Mouse (Mus musculus) sigmoid colon, adult 10 weeks (tissue): ENCODE measurements around the gene Hist1h4m. TPM values are rescaled to one million over a fixed set of nuclear protein-coding genes. Genes with fewer than 3 reads are reported as not detected.

Source experiments
- polyA plus RNA-seq: library from polyadenylated mRNA; stranded (reverse); fragments of 350-450 nt; fragmentation: Illumina TruSeq; extraction: RNeasy Lipid Tissue Mini Kit (QIAGEN cat#74804); gene quantifications from one replicate; pipeline ENCODE4 v1.2.3, GENCODE M21; 2014; ENCODE audit warnings: low read depth, low replicate concordance

Hist1h4m gene
- not detected for polyA plus RNA-seq

GRCm38 (mm10) chr13:21811539-21811938, at the start of gene Hist1h4m:
Hist1h4m (plus strand) TSS chr13:21811746.

GRCm38 (mm10) chr13:21779767-21780731, 31.5 kb upstream of the Hist1h4m start, which contains the start of gene Hist1h1b:
Hist1h1b (minus strand) TSS chr13:21780625.

GRCm38 (mm10) chr13:21783255-21783617, 28.3 kb upstream of the Hist1h4m start, which contains the start of gene Hist1h3i:
Hist1h3i (minus strand) TSS chr13:21783370.

GRCm38 (mm10) chr13:21786899-21787629, 24.5 kb upstream of the Hist1h4m start, which contains the start of the genes Hist1h2an and Hist1h2bp:
Hist1h2an (minus strand) TSS chr13:21787218.
Hist1h2bp (plus strand) TSS chr13:21787461.

GRCm38 (mm10) chr13:21810073-21810472, 1.5 kb upstream of the Hist1h4m start, which contains the start of the genes Hist1h2bq and Hist1h2ao:
Hist1h2bq (minus strand) TSS chr13:21810197.
Hist1h2ao (plus strand) TSS chr13:21810465.

GRCm38 (mm10) chr13:21831418-21832394, 20.2 kb downstream of the Hist1h4m start, which contains the start of gene Hist1h4n:
Hist1h4n (minus strand) TSS chr13:21832196.

GRCm38 (mm10) chr13:21833461-21833860, 21.9 kb downstream of the Hist1h4m start, which contains the start of the genes Hist1h2ap and Hist1h2br:
Hist1h2ap (minus strand) TSS chr13:21833507.
Hist1h2br (plus strand) TSS chr13:21833743.

Other genes starting within 250 kb of the Hist1h4m start
- not detected for gene Olfr1364, start 230.0 kb upstream of the Hist1h4m start, polyA plus RNA-seq
- not detected for gene Olfr1362, start 197.7 kb upstream of the Hist1h4m start, polyA plus RNA-seq
- gene Olfr11, start 169.2 kb upstream of the Hist1h4m start, polyA plus RNA-seq, result not detected
- gene Olfr1361, start 148.4 kb upstream of the Hist1h4m start, polyA plus RNA-seq, result not detected
- not detected for gene Olfr1360, start 134.3 kb upstream of the Hist1h4m start, polyA plus RNA-seq
- not detected for gene Olfr1359, start 113.6 kb upstream of the Hist1h4m start, polyA plus RNA-seq
- gene Hist1h2bl, start 95.6 kb upstream of the Hist1h4m start, polyA plus RNA-seq, result not detected
- gene Hist1h2ai, start 95.3 kb upstream of the Hist1h4m start, polyA plus RNA-seq, result not detected
- not detected for gene Hist1h3h, start 94.1 kb upstream of the Hist1h4m start, polyA plus RNA-seq
- gene Hist1h2bm, start 89.7 kb upstream of the Hist1h4m start, polyA plus RNA-seq, result not detected
- gene Hist1h4j, start 76.7 kb upstream of the Hist1h4m start, polyA plus RNA-seq, result 4.2 TPM
- gene Hist1h4k, start 61.2 kb upstream of the Hist1h4m start, polyA plus RNA-seq, result not detected
- not detected for gene Hist1h2ak, start 57.9 kb upstream of the Hist1h4m start, polyA plus RNA-seq
- gene Hist1h2bn, start 57.6 kb upstream of the Hist1h4m start, polyA plus RNA-seq, result not detected
- gene Hist1h1b, start 31.1 kb upstream of the Hist1h4m start, polyA plus RNA-seq, result not detected
- not detected for gene Hist1h3i, start 28.4 kb upstream of the Hist1h4m start, polyA plus RNA-seq
- gene Hist1h2an, start 24.5 kb upstream of the Hist1h4m start, polyA plus RNA-seq, result not detected
- gene Hist1h2bp, start 24.3 kb upstream of the Hist1h4m start, polyA plus RNA-seq, result not detected
- 1.1 TPM for gene Hist1h2bq, start 1.5 kb upstream of the Hist1h4m start, polyA plus RNA-seq
- gene Hist1h2ao, start 1.3 kb upstream of the Hist1h4m start, polyA plus RNA-seq, result not detected
- not detected for gene Hist1h4n, start 20.4 kb downstream of the Hist1h4m start, polyA plus RNA-seq
- gene Hist1h2ap, start 21.8 kb downstream of the Hist1h4m start, polyA plus RNA-seq, result not detected
- 5.3 TPM for gene Hist1h2br, start 22.0 kb downstream of the Hist1h4m start, polyA plus RNA-seq
- 1.9 TPM for gene Zfp184, start 133.3 kb downstream of the Hist1h4m start, polyA plus RNA-seq
- gene Pom121l2, start 169.4 kb downstream of the Hist1h4m start, polyA plus RNA-seq, result not detected
- gene Prss16, start 198.0 kb downstream of the Hist1h4m start, polyA plus RNA-seq, result 1.4 TPM
- gene Hist1h2ah, start 223.8 kb downstream of the Hist1h4m start, polyA plus RNA-seq, result not detected
- gene Hist1h2bk, start 224.1 kb downstream of the Hist1h4m start, polyA plus RNA-seq, result not detected
- gene Hist1h4i, start 229.6 kb downstream of the Hist1h4m start, polyA plus RNA-seq, result 6.7 TPM
- not detected for gene Hist1h2ag, start 231.2 kb downstream of the Hist1h4m start, polyA plus RNA-seq
- not detected for gene Hist1h2bj, start 231.5 kb downstream of the Hist1h4m start, polyA plus RNA-seq